Mouse (Mus musculus): ENCODE measurements around the gene Scgb2b26.

Scgb2b26 gene

DNA sequence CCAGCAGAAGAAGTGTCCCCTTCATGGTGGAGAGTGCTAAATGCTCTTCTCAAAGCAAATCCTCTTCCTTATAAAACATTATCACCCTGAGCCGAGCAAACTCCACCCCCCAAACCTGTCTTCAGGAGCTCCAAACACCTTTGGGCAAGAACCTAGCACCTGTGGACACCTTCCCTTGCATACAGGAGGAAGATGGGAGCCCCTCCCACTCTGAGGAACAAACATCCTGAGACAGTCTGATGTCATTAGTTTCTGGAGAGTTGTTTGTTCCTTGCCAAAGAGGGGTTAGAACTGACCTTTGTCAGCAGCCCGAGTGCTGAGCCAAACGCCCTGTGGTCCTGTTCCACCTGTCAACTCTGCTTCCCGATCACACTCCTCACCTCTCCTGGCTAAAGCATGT is at the start of gene Scgb2b26:
Gene Scgb2b26 (minus strand): TSS at position 101 of the 400 bp plus-strand sequence.
- DNase-seq: no peak

- peak; percentile 64 to 66 for DNase-seq
Measured at GRCm38 (mm10) chr7:33982281-33982680, 37.4 kb upstream of the Scgb2b26 start.

- DNase-seq: no peak
Measured at GRCm38 (mm10) chr7:33902982-33903381, 41.9 kb downstream of the Scgb2b26 start.

DNA sequence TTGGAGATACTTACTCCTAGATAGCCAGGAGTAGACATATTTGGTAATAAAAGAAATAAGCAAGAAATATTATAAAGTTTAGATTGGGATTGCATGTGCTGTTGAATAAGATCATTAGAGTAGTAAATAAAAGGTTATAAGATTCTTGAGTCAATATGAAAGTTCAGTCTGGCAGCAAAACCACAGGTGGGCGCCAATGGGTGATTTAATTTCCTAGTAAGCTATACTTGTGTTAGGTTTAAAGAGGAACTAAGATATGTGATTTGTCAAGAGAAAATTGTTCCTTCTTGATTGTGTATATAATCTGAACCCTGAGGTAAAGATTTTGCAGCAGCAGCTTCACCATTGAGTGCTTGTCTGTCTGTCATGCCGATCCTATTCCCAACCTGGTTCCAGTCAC is 44.0 kb downstream of the Scgb2b26 start:
- DNase-seq: no peak

DNA sequence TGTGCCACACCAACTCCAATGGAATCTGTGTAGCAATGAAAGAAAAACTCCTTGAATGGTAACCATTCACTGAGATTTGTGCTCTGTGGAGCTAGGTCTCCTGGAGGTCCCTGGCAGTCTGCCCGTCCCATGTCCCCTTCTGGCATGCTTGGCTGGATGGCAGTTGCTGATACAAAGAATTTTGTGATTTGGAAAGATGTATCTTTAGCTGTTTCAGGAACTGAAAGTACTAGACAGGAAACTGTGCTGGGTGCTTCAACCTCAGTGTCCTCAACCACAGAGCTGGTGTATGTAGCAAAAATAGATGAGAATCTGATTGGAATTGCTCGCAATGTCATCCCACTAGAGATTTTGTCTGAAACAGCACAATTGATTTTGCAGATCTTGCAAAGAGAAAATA is 44.8 kb downstream of the Scgb2b26 start:
- peak in 1 of 2 experiments; percentile 4 for DNase-seq

Data from kidney, postnatal 4 days (tissue).